Mouse (Mus musculus) liver, adult 2 months (tissue): ENCODE results near the gene Med29. TPM values are rescaled to one million over a fixed set of nuclear protein-coding genes. Genes with fewer than 3 reads are reported as not detected.
A peak's percentile ranks its signal among the peaks of the same experiment; 100 is the strongest.

ENCODE experiments used
- DNase-seq: peaks from one replicate; pipeline ENCODE4 v3.0.0-alpha.2; 2011; ENCODE audit warnings: low read depth, low spot score; ENCODE audit errors: extremely low read depth
- H3K27ac ChIP-seq: fragments of 200-500 bp; replicated peaks from 2 replicates; pipeline ENCODE4 v1.5.1; 2012; ENCODE audit warnings: low read depth, mild to moderate bottlenecking, control low read depth, inconsistent platforms, low read length; ENCODE audit not compliant: insufficient read depth
- H3K27me3 ChIP-seq: fragments of 200-500 bp; 2 replicates; pipeline ENCODE4 v1.6.1; 2012; ENCODE audit warnings: mild to moderate bottlenecking, moderate library complexity, low read length, inconsistent platforms; ENCODE audit not compliant: control insufficient read depth, insufficient read depth
- H3K36me3 ChIP-seq: fragments of 200-500 bp; 2 replicates; pipeline ENCODE4 v1.6.1; 2012; ENCODE audit warnings: low read length, inconsistent platforms; ENCODE audit not compliant: control insufficient read depth, insufficient read depth
- H3K4me1 ChIP-seq: fragments of 200-500 bp; 2 replicates; pipeline ENCODE4 v1.6.1; 2011; ENCODE audit warnings: low read length; ENCODE audit not compliant: control insufficient read depth, insufficient read depth
- H3K4me3 ChIP-seq: fragments of 200-500 bp; 2 replicates; pipeline ENCODE4 v1.5.1; 2011; ENCODE audit warnings: low read depth, mild to moderate bottlenecking, control low read depth, low read length, moderate library complexity; ENCODE audit not compliant: insufficient read depth
- H3K79me2 ChIP-seq: fragments of 200-500 bp; 2 replicates; pipeline ENCODE4 v1.6.1; 2012; ENCODE audit warnings: inconsistent platforms, mild to moderate bottlenecking, low read length, moderate library complexity; ENCODE audit not compliant: control insufficient read depth, insufficient read depth
- H3K9ac ChIP-seq: fragments of 200-500 bp; 2 replicates; pipeline ENCODE4 v1.6.1; 2012; ENCODE audit warnings: low read depth, mild to moderate bottlenecking, control low read depth, inconsistent platforms, low read length
- CTCF ChIP-seq: fragments of 200-500 bp; IDR thresholded peaks from 2 replicates; pipeline ENCODE4 v1.5.1; 2011; ENCODE audit warnings: low read depth, low read length, control low read depth
- POLR2A ChIP-seq: fragments of 200-500 bp; IDR thresholded peaks from 2 replicates; pipeline ENCODE4 v1.6.1; 2011; ENCODE audit warnings: low read length, control low read depth; ENCODE audit not compliant: insufficient read depth; ENCODE audit errors: extremely low read depth
- WGBS: fragments of 180-500 bp; shearing (Covaris S2); methylation state at CpG from one replicate; pipeline ENCODE4 v1.1.7; 2018; 5-methylcytosine and 5-hydroxymethylcytosine counted together
- polyA plus RNA-seq: library from polyadenylated mRNA; depleted of rRNA; stranded (reverse); fragments of >200 nt; gene quantifications from 2 replicates; pipeline ENCODE4 v1.2.3, GENCODE M21; 2012; rRNA removed
- total RNA-seq: library from RNA; depleted of rRNA; stranded (reverse); fragments of >200 nt; gene quantifications from 2 replicates; pipeline ENCODE4 v1.2.3, GENCODE M21; 2014; rRNA removed

Gene Med29
- total RNA-seq (13.4 and 17.6 TPM in 2 replicates), polyA plus RNA-seq (49.2 and 50.9 TPM in 2 replicates)

DNA sequence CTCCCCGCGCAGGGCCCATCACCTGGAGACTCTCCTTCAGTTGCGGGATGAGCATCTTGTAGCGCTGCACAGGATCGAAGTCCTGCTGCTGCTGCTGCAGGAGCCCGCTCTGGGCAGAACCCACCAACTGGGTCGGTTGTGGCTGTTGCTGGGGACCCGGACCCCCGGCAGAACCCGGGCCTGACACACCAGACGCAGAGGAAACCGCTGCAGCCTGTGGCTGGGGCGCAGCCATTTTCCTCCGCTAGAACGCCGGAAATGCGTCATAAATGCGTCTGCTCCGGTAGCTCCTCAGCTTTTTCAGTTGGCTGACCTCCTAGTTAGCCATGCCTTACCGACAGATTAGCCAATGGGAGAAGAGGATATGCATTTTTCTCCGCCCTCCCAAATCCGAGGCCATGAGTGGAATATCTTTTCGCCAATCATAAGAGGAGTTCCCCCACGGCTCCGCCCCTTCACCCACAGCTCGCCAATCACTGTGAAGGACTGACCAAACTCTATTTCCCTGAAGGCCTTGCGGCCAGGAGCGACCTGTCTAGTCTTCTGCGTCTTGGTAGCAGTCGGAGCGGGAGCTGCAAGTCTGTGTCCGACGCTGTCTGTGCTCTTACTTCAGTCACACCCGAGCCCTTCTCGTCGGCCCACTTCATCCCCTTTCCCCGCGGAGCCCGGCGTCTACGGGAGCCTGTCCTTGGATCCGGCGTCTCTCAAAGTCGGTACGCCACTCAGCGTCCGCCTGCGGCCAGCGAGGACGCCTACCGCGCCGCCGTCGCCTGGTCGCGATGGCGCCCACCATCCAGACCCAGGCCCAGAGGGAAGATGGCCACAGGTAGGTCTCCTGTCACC is at the start of gene Med29, which contains the start of gene Paf1:
Med29 (minus strand) TSS at position 280 of the 843 bp plus-strand sequence.
Paf1 (plus strand) TSS at position 523 of the 843 bp plus-strand sequence.
- no peaks in the 10 kb centered on the region for H3K27me3 ChIP-seq
- peak within 1 kb of the TSS; percentile 92 for H3K4me3 ChIP-seq
- no peak within 1 kb of the TSS; the same call in 1 of the 2 replicates for H3K27ac ChIP-seq
- WGBS: under 1% methylated on average over 58 of the region's 58 CpGs
- H3K9ac ChIP-seq: peak within 1 kb of the TSS; percentile 92
- H3K4me1 ChIP-seq: peaks cover 11% of the 10 kb centered on the region
- peak; percentile 96 for TF ChIP-seq POLR2A
- no peak for TF ChIP-seq CTCF
- H3K79me2 ChIP-seq: peaks cover 15% of the 10 kb centered on the region; the same call in 1 of the 2 replicates
- peaks cover 21% of the 10 kb centered on the region for H3K36me3 ChIP-seq
- DNase-seq: peak; percentile 100

DNA sequence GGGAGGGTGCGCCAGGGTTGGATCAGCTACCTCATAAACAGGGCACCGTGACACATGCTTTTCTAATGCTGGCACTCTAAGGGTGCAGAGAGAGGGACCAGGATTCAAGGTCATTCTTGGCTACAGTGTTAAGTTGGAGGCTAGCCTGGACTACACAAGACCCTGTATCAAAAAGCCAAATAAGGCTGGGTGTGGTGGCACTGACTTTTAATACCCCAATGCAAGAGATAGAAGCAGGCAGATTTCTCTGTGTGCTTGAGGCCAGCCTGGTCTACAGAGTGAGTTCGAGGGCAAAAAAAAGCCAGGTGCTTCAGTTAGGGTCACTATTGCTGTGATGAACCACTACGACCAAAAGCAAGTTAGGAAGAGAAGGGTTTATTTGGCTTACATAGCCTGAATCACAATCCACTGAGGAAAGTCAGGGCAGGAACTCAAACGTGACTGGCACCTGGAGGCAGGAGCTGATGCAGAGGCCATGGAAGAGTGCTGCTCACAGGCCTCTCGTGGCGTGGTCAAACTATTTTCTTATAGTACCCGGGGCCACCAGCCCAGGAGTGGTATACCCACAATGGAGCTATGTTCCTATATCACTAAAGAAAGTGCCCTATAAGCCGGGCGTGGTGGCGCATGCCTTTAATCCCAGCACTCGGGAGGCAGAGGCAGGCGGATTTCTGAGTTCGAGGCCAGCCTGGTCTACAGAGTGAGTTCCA is 49.4 kb upstream of the Med29 start:
- DNase-seq: no peak
- 0 out of 2 replicates have a peak overlapping the region, but pooled peaks have one; percentile 17 for H3K27ac ChIP-seq
- no peak for TF ChIP-seq POLR2A
- TF ChIP-seq CTCF: no peak
- no peak overlapping the region; the same call in 1 of the 2 replicates for H3K9ac ChIP-seq
- H3K36me3 ChIP-seq: no peaks in the 10 kb centered on the region
- WGBS: 87% methylated on average over 14 of the region's 14 CpGs
- no peaks in the 10 kb centered on the region for H3K27me3 ChIP-seq
- no peaks in the 10 kb centered on the region for H3K4me1 ChIP-seq
- no peaks in the 10 kb centered on the region for H3K79me2 ChIP-seq
- H3K4me3 ChIP-seq: no peak overlapping the region

DNA sequence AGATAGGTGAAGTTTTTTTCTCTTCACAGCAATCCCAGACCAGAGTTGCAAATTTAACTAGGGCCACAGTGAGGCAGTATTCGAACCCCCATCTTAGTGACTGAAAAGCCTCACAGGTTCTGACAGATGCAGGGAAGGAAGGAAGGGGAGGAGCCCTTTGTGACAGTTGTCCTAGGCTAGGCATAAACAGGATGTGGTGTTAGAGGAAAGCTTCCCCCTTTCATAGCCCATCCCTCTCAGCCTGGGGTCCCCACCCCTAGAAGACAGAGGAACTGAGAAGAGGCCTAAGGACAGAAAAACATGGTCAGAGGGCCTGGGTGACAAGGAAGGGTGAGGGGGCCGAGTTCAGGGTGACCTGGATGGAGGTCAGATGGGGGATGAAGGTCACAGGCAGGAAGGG is 48.2 kb upstream of the Med29 start:
- Histone ChIP-seq H3K79me2 (peaks cover 4% of the 10 kb centered on the region), H3K27me3 (no peaks in the 10 kb centered on the region), H3K4me3 (peak overlapping the region; percentile 13; the same call in 1 of the 2 replicates), H3K36me3 (no peaks in the 10 kb centered on the region), H3K27ac (peak overlapping the region; percentile 40), H3K9ac (peak overlapping the region; percentile 35), H3K4me1 (no peaks in the 10 kb centered on the region)
- TF ChIP-seq POLR2A (no peak), CTCF (no peak)
- 60% methylated on average over 2 of the region's 2 CpGs for WGBS
- DNase-seq: peak; percentile 53

DNA sequence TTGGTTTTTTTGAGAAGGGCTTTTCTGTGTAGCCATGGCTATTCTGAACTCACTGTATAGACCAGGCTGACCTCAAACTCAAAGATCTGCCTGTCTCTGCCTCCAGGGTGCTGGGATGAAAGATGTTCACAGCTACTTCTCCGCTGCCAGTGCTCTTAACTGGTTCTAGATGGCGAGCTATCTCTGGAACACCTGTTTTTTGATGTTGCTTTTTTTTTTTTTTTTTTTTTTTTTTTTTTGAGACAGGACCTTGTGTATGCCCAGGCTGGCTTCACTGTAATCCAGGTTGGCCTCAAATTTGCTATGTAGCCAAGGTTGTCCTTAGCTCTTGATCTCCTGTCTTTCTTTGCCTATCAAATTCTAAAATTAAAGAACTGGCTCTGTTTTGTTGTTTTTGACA is 46.3 kb upstream of the Med29 start:
- TF ChIP-seq POLR2A (no peak), CTCF (no peak)
- DNase-seq: no peak
- Histone ChIP-seq H3K27me3 (no peaks in the 10 kb centered on the region), H3K36me3 (no peaks in the 10 kb centered on the region), H3K79me2 (peaks cover 8% of the 10 kb centered on the region), H3K4me1 (peaks cover 4% of the 10 kb centered on the region; the same call in 1 of the 2 replicates), H3K4me3 (no peak overlapping the region), H3K27ac (no peak overlapping the region), H3K9ac (no peak overlapping the region)
- WGBS: 98% methylated on average over 2 of the region's 2 CpGs

DNA sequence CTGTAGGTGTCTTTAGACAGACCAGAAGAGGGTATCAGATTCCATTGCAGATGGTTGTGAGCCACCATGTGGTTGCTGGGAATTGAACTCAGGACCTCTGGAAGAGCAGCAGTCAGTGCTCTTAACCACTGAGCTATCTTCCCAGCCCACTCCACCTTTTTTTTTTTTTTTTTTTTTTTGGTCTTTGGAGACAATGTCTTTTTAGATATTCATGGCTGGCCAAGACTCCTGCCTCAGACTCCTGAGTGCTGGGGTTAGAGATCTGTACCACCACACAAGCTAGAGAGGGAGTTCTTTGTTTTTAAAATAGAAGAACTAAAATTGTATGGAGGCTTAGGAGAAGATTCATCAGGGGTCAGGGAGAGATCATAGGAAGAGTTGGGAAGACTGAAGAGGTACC is 45.5 kb upstream of the Med29 start:
- Histone ChIP-seq H3K9ac (no peak overlapping the region), H3K36me3 (no peaks in the 10 kb centered on the region), H3K27ac (no peak overlapping the region), H3K4me3 (no peak overlapping the region), H3K27me3 (no peaks in the 10 kb centered on the region), H3K4me1 (peaks cover 4% of the 10 kb centered on the region; the same call in 1 of the 2 replicates), H3K79me2 (peaks cover 8% of the 10 kb centered on the region)
- no peak for TF ChIP-seq POLR2A
- no peak for TF ChIP-seq CTCF
- DNase-seq: no peak
